Mouse (Mus musculus): ENCODE data around the gene Pcna. TPM values are rescaled to one million over a fixed set of nuclear protein-coding genes. Genes with fewer than 3 reads are reported as not detected.

Gene Pcna
- total RNA-seq, 2 experiments from 2014 or later: 37.5 to 40.9 TPM

Other genes with a start within 250 kb of the Pcna start
- 10 to 100 TPM in 1 of 2 experiments, 1 to 10 TPM in 1; 8.2 to 10.4 TPM for gene Rassf2, start 223.1 kb downstream of the Pcna start, total RNA-seq (2021)
- 10 to 100 TPM; 13.5 to 14.5 TPM for gene Slc23a2, start 108.2 kb downstream of the Pcna start, total RNA-seq (2021)
- gene Tmem230, start 5.5 kb downstream of the Pcna start, total RNA-seq (2021): 10 to 100 TPM; 22.6 to 23.9 TPM
- gene Cds2, start 9.8 kb upstream of the Pcna start, total RNA-seq (2021): 10 to 100 TPM; 78.3 to 96.3 TPM
- under 1 TPM; 0.08 to 0.11 TPM for gene Prokr2, start 132.1 kb upstream of the Pcna start, total RNA-seq (2021)

Measured in heart, postnatal 25 days (tissue).